Mouse (Mus musculus): ENCODE measurements at regions not wholly inside any gene's neighbourhood (a gene's known extent, or its start where the extent isn't known, plus 50 kb on each side); places are given as distances from the start of the nearest gene placed in this dataset.

DNA sequence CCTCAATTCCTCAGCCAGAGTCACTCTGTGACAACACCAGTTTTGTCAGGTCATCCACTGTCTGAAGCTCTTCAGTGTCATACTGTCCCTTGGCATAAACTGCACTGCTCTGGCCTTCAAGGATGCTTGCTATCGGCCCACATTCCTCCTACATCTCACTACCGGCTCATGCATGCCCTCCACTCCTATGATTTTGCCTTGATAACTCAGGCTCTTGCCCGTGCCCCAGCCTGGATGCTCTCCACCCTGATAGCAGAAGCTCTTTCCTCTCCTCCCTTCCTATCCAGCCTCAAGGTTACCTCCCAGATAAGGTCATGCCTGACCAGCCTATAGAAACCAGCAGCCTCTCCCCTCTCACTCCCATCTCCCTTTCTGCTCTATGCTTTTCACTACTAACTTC lies 74.8 kb downstream of the Sox4 start:
- Histone ChIP-seq H3K4me1 (ENCODE audit: control insufficient read depth in 1 of 2, insufficient read depth in 2 of 2, low read length in 2 of 2) (no peaks in the 10 kb centered on the region), H3K79me2 (ENCODE audit: control insufficient read depth, insufficient read depth, low read length, poor library complexity) (no peaks in the 10 kb centered on the region), H3K36me3 (ENCODE audit: control insufficient read depth in 1 of 2, insufficient read depth in 2 of 2, low read length in 2 of 2) (no peaks in the 10 kb centered on the region), H3K27ac (ENCODE audit: control insufficient read depth, low read depth, low read length) (no peak overlapping the region), H3K9ac (ENCODE audit: control insufficient read depth, low read depth, low read length, poor library complexity, severe bottlenecking) (no peak overlapping the region), H3K4me3 (ENCODE audit: control insufficient read depth in 1 of 2, insufficient read depth in 1 of 2, low read depth in 2 of 2, low read length in 2 of 2) (no peak overlapping the region), H3K27me3 (ENCODE audit: control insufficient read depth in 1 of 2, insufficient read depth in 2 of 2, low read length in 2 of 2) (no peaks in the 10 kb centered on the region), H3K9me3 (replicated peaks; ENCODE audit: insufficient read depth, low read length) (no peaks in the 10 kb centered on the region)
- DNase-seq (ENCODE audit: low read depth, low spot score) = no peak
- no peak for TF ChIP-seq TBP (IDR thresholded peaks at IDR 0.05; ENCODE audit: low read depth, low read length)
- no peak for TF ChIP-seq POLR2A (IDR thresholded peaks at IDR 0.05; ENCODE audit: control insufficient read depth in 1 of 2, insufficient read depth in 1 of 2, low read depth in 1 of 2, low read length in 2 of 2, poor library complexity in 1 of 2)
- TF ChIP-seq MEF2A (IDR thresholded peaks at IDR 0.05; ENCODE audit: extremely low read depth, insufficient replicate concordance, low read depth, low read length, poor library complexity, severe bottlenecking) = no peak

DNA sequence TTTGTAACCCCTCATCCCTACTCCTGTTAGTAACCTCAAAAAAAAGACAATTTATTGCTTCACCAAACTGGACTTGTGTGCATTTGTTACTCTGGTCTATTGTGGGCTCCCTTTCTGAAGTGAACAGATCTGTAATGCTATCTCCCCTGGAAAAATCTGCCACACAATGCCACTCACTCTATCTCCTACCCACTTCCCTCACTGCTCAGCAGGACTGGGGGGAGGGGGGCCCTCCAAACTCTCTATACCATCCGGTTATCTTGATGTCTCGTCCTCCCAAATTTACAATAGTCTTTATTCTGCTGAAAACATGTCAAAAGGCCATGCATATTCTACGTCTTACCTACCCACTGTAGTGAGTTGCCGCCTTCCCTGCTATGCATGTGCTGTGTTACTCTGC lies 76.7 kb downstream of the Sox4 start:
- TF ChIP-seq ZMIZ1 (IDR thresholded peaks at IDR 0.05; ENCODE audit: low read depth, low read length) = no peak
- no peak for TF ChIP-seq ZNF384 (IDR thresholded peaks at IDR 0.05; ENCODE audit: low read depth, low read length)
- Histone ChIP-seq H3K79me2 (ENCODE audit: control insufficient read depth, insufficient read depth, low read length, poor library complexity) (no peaks in the 10 kb centered on the region), H3K4me3 (ENCODE audit: control insufficient read depth in 1 of 2, insufficient read depth in 1 of 2, low read depth in 2 of 2, low read length in 2 of 2) (no peak overlapping the region), H3K9ac (ENCODE audit: control insufficient read depth, low read depth, low read length, poor library complexity, severe bottlenecking) (no peak overlapping the region), H3K27me3 (ENCODE audit: control insufficient read depth in 1 of 2, insufficient read depth in 2 of 2, low read length in 2 of 2) (no peaks in the 10 kb centered on the region), H3K4me1 (ENCODE audit: control insufficient read depth in 1 of 2, insufficient read depth in 2 of 2, low read length in 2 of 2) (no peaks in the 10 kb centered on the region), H3K36me3 (ENCODE audit: control insufficient read depth in 1 of 2, insufficient read depth in 2 of 2, low read length in 2 of 2) (no peaks in the 10 kb centered on the region), H3K27ac (ENCODE audit: control insufficient read depth, low read depth, low read length) (no peak overlapping the region), H3K9me3 (replicated peaks; ENCODE audit: insufficient read depth, low read length) (no peaks in the 10 kb centered on the region)
- DNase-seq (ENCODE audit: low read depth, low spot score) = no peak

- no peak for TF ChIP-seq ZKSCAN1 (IDR thresholded peaks at IDR 0.05; ENCODE audit: low read depth, low read length)
- no peak for TF ChIP-seq ZC3H11A (IDR thresholded peaks at IDR 0.05; ENCODE audit: low read depth, low read length)
- no peak for TF ChIP-seq ELF1 (IDR thresholded peaks at IDR 0.05; ENCODE audit: low read depth, low read length)
- no peak for TF ChIP-seq RCOR1 (IDR thresholded peaks at IDR 0.05; ENCODE audit: low read depth, low read length)
- no peak for TF ChIP-seq NRF1 (IDR thresholded peaks at IDR 0.05; ENCODE audit: insufficient read depth, low read depth, low read length, poor library complexity, severe bottlenecking)
- no peak for TF ChIP-seq GATA1 (IDR thresholded peaks at IDR 0.05; ENCODE audit: low read depth, low read length)
- no peak for TF ChIP-seq POLR2A (IDR thresholded peaks at IDR 0.05; ENCODE audit: control insufficient read depth in 1 of 2, insufficient read depth in 1 of 2, low read depth in 1 of 2, low read length in 2 of 2, poor library complexity in 1 of 2)
- no peak for TF ChIP-seq SIN3A (IDR thresholded peaks at IDR 0.05; ENCODE audit: low read length)
- TF ChIP-seq MYB (IDR thresholded peaks at IDR 0.05; ENCODE audit: low read depth, low read length) = no peak
- no peak for TF ChIP-seq BHLHE40 (IDR thresholded peaks at IDR 0.05; ENCODE audit: borderline replicate concordance, low read depth, low read length)
- TF ChIP-seq MAZ (IDR thresholded peaks at IDR 0.05; ENCODE audit: low read depth, low read length) = no peak
- Histone ChIP-seq H3K9ac (ENCODE audit: control insufficient read depth, low read depth, low read length, poor library complexity, severe bottlenecking) (no peak overlapping the region), H3K4me3 (ENCODE audit: control insufficient read depth in 1 of 2, insufficient read depth in 1 of 2, low read depth in 2 of 2, low read length in 2 of 2) (no peak overlapping the region), H3K27me3 (ENCODE audit: control insufficient read depth in 1 of 2, insufficient read depth in 2 of 2, low read length in 2 of 2) (no peaks in the 10 kb centered on the region), H3K36me3 (ENCODE audit: control insufficient read depth in 1 of 2, insufficient read depth in 2 of 2, low read length in 2 of 2) (no peaks in the 10 kb centered on the region), H3K9me3 (replicated peaks; ENCODE audit: insufficient read depth, low read length) (no peaks in the 10 kb centered on the region), H3K27ac (ENCODE audit: control insufficient read depth, low read depth, low read length) (no peak overlapping the region), H3K79me2 (ENCODE audit: control insufficient read depth, insufficient read depth, low read length, poor library complexity) (no peaks in the 10 kb centered on the region), H3K4me1 (ENCODE audit: control insufficient read depth in 1 of 2, insufficient read depth in 2 of 2, low read length in 2 of 2) (no peaks in the 10 kb centered on the region)
- no peak for DNase-seq (ENCODE audit: low read depth, low spot score)
These were observed 82.8 kb downstream of the Sox4 start for GRCm38 (mm10) chr13:28870681-28871080.

All from MEL (cell line).